Mouse (Mus musculus) splenic B cell, adult 2 months (primary cell): ENCODE results near the gene Pcdh20.

Source experiments
- DNase-seq: peaks from one replicate; pipeline ENCODE4 v3.0.0-alpha.2; 2011; ENCODE audit warnings: low read depth, low spot score
- H3K27me3 ChIP-seq: 2 replicates; pipeline ENCODE4 v1.6.1; 2012; ENCODE audit warnings: mild to moderate bottlenecking, low read length, moderate library complexity, mixed read lengths; ENCODE audit not compliant: control insufficient read depth, poor library complexity, insufficient read depth, severe bottlenecking
- H3K36me3 ChIP-seq: 2 replicates; pipeline ENCODE4 v1.6.1; 2012; ENCODE audit warnings: mild to moderate bottlenecking, low read length, moderate library complexity, mixed read lengths; ENCODE audit not compliant: control insufficient read depth, poor library complexity, insufficient read depth, severe bottlenecking

The Pcdh20 gene

GRCm38 (mm10) chr14:88470495-88471434 lies at the start of gene Pcdh20:
Gene Pcdh20, minus strand, starts transcription at chr14:88471396.
- no peaks in the 10 kb centered on the region for H3K27me3 ChIP-seq
- DNase-seq, result no peak
- H3K36me3 ChIP-seq, result no peaks in the 10 kb centered on the region

- no peak for DNase-seq
- Histone ChIP-seq H3K36me3 (no peaks in the 10 kb centered on the region), H3K27me3 (no peaks in the 10 kb centered on the region)
These were observed 8.7 kb upstream of the Pcdh20 start for GRCm38 (mm10) chr14:88479909-88480308.

GRCm38 (mm10) chr14:88469956-88470355 lies 1.2 kb downstream of the Pcdh20 start:
- no peaks in the 10 kb centered on the region for H3K27me3 ChIP-seq
- H3K36me3 ChIP-seq, result no peaks in the 10 kb centered on the region
- no peak for DNase-seq

- no peaks in the 10 kb centered on the region for H3K27me3 ChIP-seq
- H3K36me3 ChIP-seq, result no peaks in the 10 kb centered on the region
- no peak for DNase-seq
These were observed 1.8 kb downstream of the Pcdh20 start for GRCm38 (mm10) chr14:88469361-88469760.

GRCm38 (mm10) chr14:88466416-88466815 lies 4.8 kb downstream of the Pcdh20 start:
- Histone ChIP-seq H3K27me3 (no peaks in the 10 kb centered on the region), H3K36me3 (no peaks in the 10 kb centered on the region)
- no peak for DNase-seq

- no peak for DNase-seq
- no peaks in the 10 kb centered on the region for H3K36me3 ChIP-seq
These were observed 6.8 kb downstream of the Pcdh20 start for GRCm38 (mm10) chr14:88464356-88464755.

GRCm38 (mm10) chr14:88463357-88463756 lies 7.8 kb downstream of the Pcdh20 start:
- H3K36me3 ChIP-seq, result no peaks in the 10 kb centered on the region
- DNase-seq, result no peak
- no peaks in the 10 kb centered on the region for H3K27me3 ChIP-seq

More at GRCm38 (mm10) chr14:88464356-88464755, 6.8 kb downstream of the Pcdh20 start:
- H3K27me3 ChIP-seq, result no peaks in the 10 kb centered on the region

GRCm38 (mm10) chr14:88462944-88463343 lies 8.3 kb downstream of the Pcdh20 start:
- H3K36me3 ChIP-seq, result no peaks in the 10 kb centered on the region
- DNase-seq, result no peak
- no peaks in the 10 kb centered on the region for H3K27me3 ChIP-seq

- no peaks in the 10 kb centered on the region for H3K27me3 ChIP-seq
- H3K36me3 ChIP-seq, result no peaks in the 10 kb centered on the region
- DNase-seq, result no peak
These were observed 10.5 kb downstream of the Pcdh20 start for GRCm38 (mm10) chr14:88460705-88461104.

- Histone ChIP-seq H3K27me3 (no peaks in the 10 kb centered on the region), H3K36me3 (no peaks in the 10 kb centered on the region)
- DNase-seq, result no peak
These were observed 27.9 kb downstream of the Pcdh20 start for GRCm38 (mm10) chr14:88443304-88443703.

- H3K27me3 ChIP-seq, result no peaks in the 10 kb centered on the region
- no peak for DNase-seq
- H3K36me3 ChIP-seq, result no peaks in the 10 kb centered on the region
These were observed 41.8 kb downstream of the Pcdh20 start for GRCm38 (mm10) chr14:88429393-88429792.

GRCm38 (mm10) chr14:88427370-88427769 lies 43.8 kb downstream of the Pcdh20 start:
- Histone ChIP-seq H3K36me3 (no peaks in the 10 kb centered on the region), H3K27me3 (no peaks in the 10 kb centered on the region)
- no peak for DNase-seq
